Mouse (Mus musculus): ENCODE results near the gene Glud1. TPM values are rescaled to one million over a fixed set of nuclear protein-coding genes. Genes with fewer than 3 reads are reported as not detected.
"Not testable (repeated sequence)": the region's sequence is repeated elsewhere in the genome, so short reads cannot be mapped to it uniquely, and the experiment has no call there.

Glud1 gene
- total RNA-seq, 2 experiments from 2014 or later: 288 to 343 TPM

- DNase-seq (ENCODE audit: extremely low spot score in 1 of 2, low spot score in 1 of 2): peak; percentile 26 to 38
These were observed 599 bp downstream of the Glud1 start for GRCm38 (mm10) chr14:34311021-34311631.

- no peak for DNase-seq (ENCODE audit: extremely low spot score in 1 of 2, low spot score in 1 of 2)
These were observed 1.2 kb downstream of the Glud1 start for GRCm38 (mm10) chr14:34311691-34312090.

- DNase-seq (ENCODE audit: extremely low spot score in 1 of 2, low spot score in 1 of 2): no peak
These were observed 2.0 kb downstream of the Glud1 start for GRCm38 (mm10) chr14:34312339-34313048.

- DNase-seq (ENCODE audit: extremely low spot score in 1 of 2, low spot score in 1 of 2): no peak
These were observed 3.1 kb downstream of the Glud1 start for GRCm38 (mm10) chr14:34313612-34314011.

DNA sequence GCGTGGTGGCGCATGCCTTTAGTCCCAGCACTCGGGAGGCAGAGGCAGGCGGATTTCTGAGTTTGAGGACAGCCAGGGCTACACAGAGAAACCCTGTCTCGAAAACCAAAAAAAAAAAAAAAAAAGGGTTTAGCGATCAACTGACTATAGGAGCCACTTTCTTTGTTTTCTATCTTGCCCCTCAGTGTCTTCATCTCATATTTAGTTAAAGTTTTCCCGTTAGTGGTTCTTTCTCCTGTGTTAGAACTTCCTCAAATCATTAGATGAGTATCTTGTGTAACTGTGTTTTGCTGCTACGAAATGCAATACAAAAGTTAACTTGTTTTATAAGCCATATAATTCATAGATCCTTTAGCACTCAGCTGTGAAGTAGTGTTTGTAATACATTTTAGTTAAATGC lies 3.9 kb downstream of the Glud1 start:
- not testable (repeated sequence) for DNase-seq (ENCODE audit: extremely low spot score in 1 of 2, low spot score in 1 of 2)

- no peak for DNase-seq (ENCODE audit: extremely low spot score in 1 of 2, low spot score in 1 of 2)
These were observed 4.3 kb downstream of the Glud1 start for GRCm38 (mm10) chr14:34314796-34315195.

DNA sequence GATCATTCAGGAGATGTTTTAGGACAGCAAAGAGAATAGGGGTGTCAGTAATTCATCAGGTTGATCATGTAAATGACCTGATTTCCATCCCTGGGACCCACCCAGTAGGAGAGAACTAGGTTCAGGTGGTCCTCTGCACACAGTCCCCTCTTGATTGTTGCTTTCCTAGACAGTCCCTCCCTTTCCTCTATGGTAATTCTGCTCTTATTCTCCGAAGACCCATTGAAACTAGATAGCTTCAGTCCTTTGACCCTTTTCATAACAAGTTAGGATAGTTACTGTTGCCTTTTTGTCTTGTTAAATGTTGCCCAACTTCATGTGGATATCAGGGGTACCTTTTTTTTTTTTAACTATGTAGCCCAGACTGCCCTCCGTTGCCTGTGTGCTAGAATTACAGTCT lies 5.8 kb downstream of the Glud1 start:
- no peak for DNase-seq (ENCODE audit: extremely low spot score in 1 of 2, low spot score in 1 of 2)

GRCm38 (mm10) chr14:34317431-34317830 lies 6.9 kb downstream of the Glud1 start:
- DNase-seq (ENCODE audit: extremely low spot score in 1 of 2, low spot score in 1 of 2): no peak

GRCm38 (mm10) chr14:34318113-34318512 lies 7.6 kb downstream of the Glud1 start:
- no peak for DNase-seq (ENCODE audit: extremely low spot score in 1 of 2, low spot score in 1 of 2)

DNA sequence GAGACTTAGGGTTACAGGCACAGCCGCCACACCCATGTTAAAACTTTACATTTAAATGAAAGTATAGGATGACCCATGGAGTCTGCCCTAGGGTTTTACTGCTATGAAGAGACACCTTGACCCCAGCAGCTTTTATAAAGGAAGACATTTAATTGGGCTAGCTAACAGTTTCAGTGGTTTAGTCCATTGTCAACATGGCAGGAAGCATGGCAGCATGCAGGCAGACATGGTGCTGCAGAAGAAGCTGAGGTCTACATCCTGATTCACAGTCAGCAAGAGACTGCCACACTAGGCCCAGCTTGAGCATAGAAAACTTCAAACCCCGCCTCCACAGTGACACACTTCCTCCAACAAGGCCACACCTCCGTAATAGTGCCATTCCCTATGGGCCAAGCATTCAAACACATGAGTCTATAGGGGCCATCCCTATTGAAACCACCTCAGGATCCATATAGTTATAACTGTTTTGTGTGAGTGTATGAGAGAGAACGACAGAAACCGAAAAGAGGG lies 13.1 kb downstream of the Glud1 start:
- DNase-seq (ENCODE audit: extremely low spot score in 1 of 2, low spot score in 1 of 2): no peak

GRCm38 (mm10) chr14:34326606-34327005 lies 16.1 kb downstream of the Glud1 start:
- DNase-seq (ENCODE audit: extremely low spot score in 1 of 2, low spot score in 1 of 2): no peak

DNA sequence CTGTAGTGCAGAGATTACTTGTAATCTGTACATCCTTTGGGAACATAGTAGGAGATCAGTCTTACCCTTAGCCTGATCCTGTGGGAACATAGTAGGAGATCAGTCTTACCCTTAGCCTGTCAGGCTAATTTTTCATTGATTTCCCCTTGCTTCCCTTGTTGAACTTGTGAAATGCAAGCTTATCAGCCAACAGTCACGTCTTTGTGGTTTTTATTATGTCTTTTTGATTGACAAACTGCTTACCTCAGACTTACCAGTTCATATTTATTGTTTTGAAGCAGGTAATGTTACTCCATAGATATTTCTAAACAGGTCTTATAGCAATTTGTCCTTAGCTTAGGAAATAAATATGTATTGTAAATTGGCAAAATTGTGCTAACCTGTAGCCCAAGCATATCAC lies 17.1 kb downstream of the Glud1 start:
- no peak for DNase-seq (ENCODE audit: extremely low spot score in 1 of 2, low spot score in 1 of 2)

GRCm38 (mm10) chr14:34330657-34331158 lies 20.2 kb downstream of the Glud1 start:
- DNase-seq (ENCODE audit: extremely low spot score in 1 of 2, low spot score in 1 of 2): no peak

DNA sequence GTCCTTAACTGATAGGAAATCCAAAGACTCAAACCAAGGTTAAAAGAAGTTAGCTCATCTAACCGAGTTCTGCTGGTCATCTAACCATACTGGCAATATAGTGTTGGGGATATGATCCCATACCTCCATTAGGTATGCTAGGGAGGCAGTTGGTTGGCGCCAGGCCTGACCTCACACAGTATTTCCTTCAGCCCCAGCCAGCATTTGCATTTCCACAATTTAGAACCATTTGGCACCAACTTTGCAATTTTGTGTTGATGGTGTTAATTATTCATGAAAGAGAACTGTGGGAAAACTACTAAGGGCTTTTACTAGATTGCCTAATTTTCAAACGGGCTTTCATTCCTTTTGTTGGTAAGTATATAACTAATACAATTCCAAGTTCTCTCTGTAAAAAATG lies 21.4 kb downstream of the Glud1 start:
- no peak for DNase-seq (ENCODE audit: extremely low spot score in 1 of 2, low spot score in 1 of 2)

DNA sequence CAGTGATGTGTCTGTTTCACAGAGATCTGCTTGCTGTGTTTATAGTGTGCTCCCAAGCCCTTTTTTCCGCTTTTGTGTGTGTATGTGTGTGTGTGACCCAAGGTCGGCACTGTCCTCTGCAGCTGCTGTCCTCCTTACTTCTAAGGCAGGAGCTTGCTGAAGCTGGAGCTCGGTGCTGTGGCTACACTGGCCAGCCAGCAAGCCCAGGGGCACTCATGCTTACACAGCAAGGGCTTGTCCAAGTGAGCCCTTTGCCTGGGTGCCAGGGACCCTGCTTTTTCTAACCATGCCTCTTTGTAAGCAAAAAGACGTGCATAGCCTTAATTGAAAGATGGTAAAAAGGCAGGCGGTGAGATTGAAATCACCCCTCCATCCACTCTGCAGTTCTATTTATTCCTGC lies 21.9 kb downstream of the Glud1 start:
- DNase-seq (ENCODE audit: extremely low spot score in 1 of 2, low spot score in 1 of 2): no peak

DNA sequence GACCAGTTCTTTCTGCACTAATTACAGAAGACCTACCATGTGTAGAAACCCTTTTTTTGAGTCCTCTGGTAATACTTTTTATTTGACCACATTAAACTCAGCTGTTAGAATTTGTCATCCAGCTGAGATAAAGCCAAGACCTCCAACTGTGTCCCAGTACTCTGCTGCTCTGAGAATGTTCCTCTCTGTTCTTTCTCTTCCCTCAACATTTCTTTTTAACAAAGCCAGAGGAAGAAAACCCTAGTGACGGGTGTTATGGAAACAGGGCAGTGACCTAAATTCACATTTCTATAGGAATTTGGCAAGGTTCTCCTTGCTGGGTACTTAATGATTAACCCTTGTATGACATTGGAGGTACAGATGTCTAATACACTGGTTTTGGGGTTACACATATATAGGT lies 28.9 kb downstream of the Glud1 start:
- no peak for DNase-seq (ENCODE audit: extremely low spot score in 1 of 2, low spot score in 1 of 2)

DNA sequence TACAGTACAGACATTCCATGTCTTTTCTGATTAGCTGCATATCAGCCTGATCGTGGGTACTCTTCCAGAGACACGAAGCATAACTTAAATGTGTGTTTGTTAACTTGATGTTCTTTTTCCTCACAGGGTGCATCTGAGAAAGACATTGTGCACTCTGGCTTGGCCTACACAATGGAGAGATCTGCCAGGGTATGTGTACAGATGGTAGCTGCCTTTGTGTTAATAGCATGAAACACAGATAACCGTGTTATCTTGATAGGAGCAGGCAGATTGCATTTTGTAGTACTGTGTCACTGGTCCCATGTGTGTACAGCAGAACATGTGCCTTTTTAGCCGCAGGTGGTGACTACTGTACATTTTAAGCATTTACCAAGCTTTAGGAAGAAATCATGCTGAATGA lies 31.5 kb downstream of the Glud1 start:
- no peak for DNase-seq (ENCODE audit: extremely low spot score in 1 of 2, low spot score in 1 of 2)

GRCm38 (mm10) chr14:34343078-34343477 lies 32.6 kb downstream of the Glud1 start:
- no peak for DNase-seq (ENCODE audit: extremely low spot score in 1 of 2, low spot score in 1 of 2)

- no peak for DNase-seq (ENCODE audit: extremely low spot score in 1 of 2, low spot score in 1 of 2)
These were observed 33.8 kb downstream of the Glud1 start for GRCm38 (mm10) chr14:34344361-34344760.

- no peak for DNase-seq (ENCODE audit: extremely low spot score in 1 of 2, low spot score in 1 of 2)
These were observed 35.4 kb downstream of the Glud1 start for GRCm38 (mm10) chr14:34345771-34346566.

DNA sequence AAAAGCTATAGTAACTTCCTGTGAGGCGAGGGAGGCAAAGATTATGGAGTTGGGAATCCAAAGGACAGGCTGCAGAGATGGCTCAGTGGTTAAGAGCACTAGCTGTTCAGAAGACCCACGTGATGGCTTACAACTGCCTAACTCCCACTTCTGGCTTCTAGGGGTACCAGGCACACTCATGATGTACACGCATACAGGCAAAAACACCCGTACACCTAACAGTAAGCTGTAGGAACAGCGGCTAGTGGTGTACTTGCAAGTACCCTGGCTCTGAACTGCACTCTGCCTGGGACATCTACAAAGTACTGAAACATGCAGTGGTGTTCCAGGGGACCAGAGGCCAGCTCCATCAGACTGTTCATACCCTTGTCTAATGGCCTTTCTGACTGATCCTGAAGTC lies 36.6 kb downstream of the Glud1 start:
- no peak for DNase-seq (ENCODE audit: extremely low spot score in 1 of 2, low spot score in 1 of 2)
